Mouse (Mus musculus) MEL (cell line): ENCODE measurements around the gene Psen1. TPM values are rescaled to one million over a fixed set of nuclear protein-coding genes. Genes with fewer than 3 reads are reported as not detected.

Experiments used
- DNase-seq: peaks from one replicate; pipeline ENCODE4 v3.0.0; 2011; ENCODE audit warnings: low read depth, low spot score
- H3K27ac ChIP-seq: 2 replicates; pipeline ENCODE4 v1.5.1; 2012; ENCODE audit warnings: low read depth, mild to moderate bottlenecking, control low read depth, low read length, moderate library complexity; ENCODE audit not compliant: control insufficient read depth
- H3K27me3 ChIP-seq, 2 experiments: fragments of 150-350 bp in 1 of 2; sonication (generic) in 1 of 2; 2 replicates each; pipeline ENCODE4 v1.6.1; 2012; ENCODE audit warnings: low read length in 2 of 2, mild to moderate bottlenecking in 2 of 2, improper control_type of control experiment in 1 of 2, moderate library complexity in 1 of 2; ENCODE audit not compliant: insufficient read depth in 2 of 2, control insufficient read depth in 1 of 2
- H3K36me3 ChIP-seq, 2 experiments: 2 replicates each; pipeline ENCODE4 v1.6.1; 2012 to 2014; ENCODE audit warnings: low read length in 2 of 2, improper control_type of control experiment in 1 of 2, inconsistent platforms in 1 of 2, mild to moderate bottlenecking in 1 of 2; ENCODE audit not compliant: insufficient read depth in 2 of 2, control insufficient read depth in 1 of 2
- H3K4me1 ChIP-seq, 2 experiments: fragments of 150-350 bp in 1 of 2; sonication (generic) in 1 of 2; 2 replicates each; pipeline ENCODE4 v1.6.1; 2012; ENCODE audit warnings: low read length in 2 of 2, improper control_type of control experiment in 1 of 2, mild to moderate bottlenecking in 1 of 2; ENCODE audit not compliant: insufficient read depth in 2 of 2, control insufficient read depth in 1 of 2
- H3K4me3 ChIP-seq, 2 experiments: fragments of 150-350 bp in 1 of 2; sonication (generic) in 1 of 2; 2 replicates each; pipeline ENCODE4 v1.5.1; 2012; ENCODE audit warnings: low read depth in 2 of 2, low read length in 2 of 2, mild to moderate bottlenecking in 2 of 2, moderate library complexity in 2 of 2, control low read depth in 1 of 2, improper control_type of control experiment in 1 of 2; ENCODE audit not compliant: control insufficient read depth in 1 of 2, insufficient read depth in 1 of 2
- H3K79me2 ChIP-seq: 2 replicates; pipeline ENCODE4 v1.6.1; 2012; ENCODE audit warnings: mild to moderate bottlenecking, low read length, moderate library complexity; ENCODE audit not compliant: control insufficient read depth, poor library complexity, insufficient read depth
- H3K9ac ChIP-seq: 2 replicates; pipeline ENCODE4 v1.6.1; 2012; ENCODE audit warnings: low read depth, mild to moderate bottlenecking, control low read depth, low read length, moderate library complexity; ENCODE audit not compliant: control insufficient read depth, poor library complexity, severe bottlenecking
- H3K9me3 ChIP-seq: fragments of 150-350 bp; sonication (generic); replicated peaks from 2 replicates; pipeline ENCODE4 v1.6.1; 2012; ENCODE audit warnings: mild to moderate bottlenecking, low read length, improper control_type of control experiment, moderate library complexity; ENCODE audit not compliant: insufficient read depth
- BHLHE40 ChIP-seq: IDR thresholded peaks from 2 replicates; pipeline ENCODE4 v1.6.1; 2012; ENCODE audit warnings: low read depth, mild to moderate bottlenecking, inconsistent platforms, low read length, improper control_type of control experiment, borderline replicate concordance
- CHD1 ChIP-seq: IDR thresholded peaks from 2 replicates; pipeline ENCODE4 v1.6.1; 2012; ENCODE audit warnings: low read depth, mild to moderate bottlenecking, inconsistent platforms, low read length, improper control_type of control experiment
- ELF1 ChIP-seq: IDR thresholded peaks from 2 replicates; pipeline ENCODE4 v1.6.1; 2014; ENCODE audit warnings: low read depth, mild to moderate bottlenecking, inconsistent platforms, low read length, improper control_type of control experiment, moderate library complexity
- EP300 ChIP-seq, 2 experiments: IDR thresholded peaks; 2 replicates each; pipeline ENCODE4 v1.6.1; 2011; ENCODE audit warnings: improper control_type of control experiment in 2 of 2, low read length in 2 of 2, low read depth in 1 of 2, mild to moderate bottlenecking in 1 of 2
- GATA1 ChIP-seq: IDR thresholded peaks from 2 replicates; pipeline ENCODE4 v1.6.1; 2011; ENCODE audit warnings: low read depth, low read length, improper control_type of control experiment
- HCFC1 ChIP-seq: IDR thresholded peaks from 2 replicates; pipeline ENCODE4 v1.6.1; 2012; ENCODE audit warnings: low read depth, mild to moderate bottlenecking, inconsistent platforms, low read length, improper control_type of control experiment, moderate library complexity
- JUND ChIP-seq: IDR thresholded peaks from 2 replicates; pipeline ENCODE4 v1.6.1; 2011; ENCODE audit warnings: low read depth, mild to moderate bottlenecking, improper control_type of control experiment, low read length
- KAT2A ChIP-seq: conservative IDR thresholded peaks from 2 replicates; pipeline ENCODE4 v1.6.1; 2012; ENCODE audit warnings: low read depth, low read length, improper control_type of control experiment, inconsistent platforms
- MAX ChIP-seq: IDR thresholded peaks from 2 replicates; pipeline ENCODE4 v1.6.1; 2011; ENCODE audit warnings: low read length, improper control_type of control experiment
- MAZ ChIP-seq: IDR thresholded peaks from 2 replicates; pipeline ENCODE4 v1.6.1; 2012; ENCODE audit warnings: low read depth, mild to moderate bottlenecking, inconsistent platforms, low read length, improper control_type of control experiment
- MXI1 ChIP-seq: IDR thresholded peaks from 2 replicates; pipeline ENCODE4 v1.6.1; 2011; ENCODE audit warnings: mild to moderate bottlenecking, low read depth, low read length, improper control_type of control experiment
- MYC ChIP-seq: IDR thresholded peaks from 2 replicates; pipeline ENCODE4 v1.6.1; 2011; ENCODE audit warnings: low read depth, mild to moderate bottlenecking, low read length, improper control_type of control experiment, moderate library complexity
- NELFE ChIP-seq: IDR thresholded peaks from 2 replicates; pipeline ENCODE4 v1.6.1; 2011; ENCODE audit warnings: low read depth, low read length, improper control_type of control experiment
- POLR2AphosphoS2 ChIP-seq: IDR thresholded peaks from 2 replicates; pipeline ENCODE4 v1.6.1; 2011; ENCODE audit warnings: low read length, improper control_type of control experiment
- RCOR1 ChIP-seq: IDR thresholded peaks from 2 replicates; pipeline ENCODE4 v1.6.1; 2012; ENCODE audit warnings: low read depth, mild to moderate bottlenecking, inconsistent platforms, low read length, improper control_type of control experiment
- SIN3A ChIP-seq: IDR thresholded peaks from 2 replicates; pipeline ENCODE4 v1.6.1; 2012; ENCODE audit warnings: low read length, improper control_type of control experiment, inconsistent platforms
- TCF12 ChIP-seq: IDR thresholded peaks from 2 replicates; pipeline ENCODE4 v1.6.1; 2014; ENCODE audit warnings: low read depth, mild to moderate bottlenecking, inconsistent platforms, low read length, improper control_type of control experiment, moderate library complexity
- polyA plus RNA-seq, 2 experiments: library from polyadenylated mRNA; stranded (reverse) in 1 of 2; unstranded in 1 of 2; fragments of >175 nt in 1 of 2; fragments of >200 nt in 1 of 2; gene quantifications; 2 replicates each; pipeline versions ENCODE4 v1.2.1 to v1.2.4; 2012; ENCODE audit warnings: low replicate concordance in 2 of 2, low read depth in 1 of 2; ENCODE audit not compliant: insufficient read length in 2 of 2, insufficient read depth in 1 of 2, missing spikeins in 1 of 2
- total RNA-seq: library from RNA; depleted of rRNA; stranded (reverse); fragments of 300-350 nt; gene quantifications from 2 replicates; pipeline ENCODE4 v1.2.3, GENCODE M21; 2012

The Psen1 gene
- total and polyA plus RNA-seq, 3 experiments, result 45.4 to 63.5 TPM; not detected in 1

DNA sequence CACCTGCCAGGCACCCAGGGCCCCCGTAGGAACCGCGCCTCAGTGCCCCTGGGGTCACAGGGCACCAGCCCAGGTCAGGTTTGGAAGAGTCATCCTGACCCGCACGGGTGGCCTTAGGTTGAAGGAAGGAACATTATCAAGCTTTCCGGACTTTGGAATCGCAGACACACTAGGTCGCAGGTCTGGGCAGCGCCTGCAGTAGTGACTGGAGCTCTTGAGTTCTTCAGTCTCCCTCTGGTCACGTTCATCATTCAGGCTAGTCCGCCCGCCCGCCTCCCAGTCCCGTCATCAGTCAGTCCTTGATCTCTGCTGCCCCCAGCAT, 76.1 kb downstream of the Psen1 start:
- Histone ChIP-seq H3K27me3 (no peaks in the 10 kb centered on the region), H3K79me2 (no peaks in the 10 kb centered on the region), H3K9me3 (no peaks in the 10 kb centered on the region), H3K4me3 (no peak overlapping the region), H3K27ac (no peak overlapping the region), H3K9ac (no peak overlapping the region), H3K4me1 (no peaks in the 10 kb centered on the region), H3K36me3 (no peaks in the 10 kb centered on the region)
- TF ChIP-seq POLR2AphosphoS2, result no peak
- no peak for TF ChIP-seq TCF12
- TF ChIP-seq HCFC1, result no peak
- TF ChIP-seq ELF1, result no peak
- TF ChIP-seq MAX, result no peak
- TF ChIP-seq GATA1, result no peak
- no peak for TF ChIP-seq MAZ
- no peak for TF ChIP-seq BHLHE40
- no peak for TF ChIP-seq CHD1
- DNase-seq, result no peak

DNA sequence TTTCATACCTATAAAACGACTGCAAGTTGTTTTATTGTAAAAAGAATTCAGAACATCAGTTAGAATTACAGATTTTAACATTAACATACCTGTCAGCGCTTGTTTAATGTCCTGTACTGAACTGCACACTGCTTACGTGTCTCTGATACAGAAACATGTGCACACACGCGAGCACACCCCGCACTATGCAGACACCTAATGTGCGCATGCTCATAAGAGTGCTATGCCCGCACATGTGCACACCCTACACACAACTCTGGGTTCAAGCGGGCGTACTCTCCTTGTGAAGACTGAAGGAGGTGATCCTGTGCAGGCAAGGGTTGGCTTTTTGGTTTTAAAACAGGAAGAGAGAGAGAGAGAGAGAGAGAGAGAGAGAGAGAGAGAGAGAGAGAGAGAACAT, 76.6 kb downstream of the Psen1 start:
- H3K36me3 ChIP-seq, result no peaks in the 10 kb centered on the region
- H3K79me2 ChIP-seq, result no peaks in the 10 kb centered on the region
- no peaks in the 10 kb centered on the region for H3K9me3 ChIP-seq
- no peaks in the 10 kb centered on the region for H3K4me1 ChIP-seq
- no peak overlapping the region for H3K9ac ChIP-seq
- H3K4me3 ChIP-seq, result no peak overlapping the region
- H3K27me3 ChIP-seq, result no peaks in the 10 kb centered on the region
- H3K27ac ChIP-seq, result no peak overlapping the region
- TF ChIP-seq SIN3A (no peak), KAT2A (no peak), MYC (no peak), GATA1 (no peak), EP300 (IDR thresholded peaks at IDR 0.05; ENCODE audit: low read depth in 1 of 2, low read length in 2 of 2) (no peak), ELF1 (no peak)
- DNase-seq, result no peak

GRCm38 (mm10) chr12:83765965-83766603, 78.1 kb downstream of the Psen1 start:
- DNase-seq, result no peak
- Histone ChIP-seq H3K36me3 (no peaks in the 10 kb centered on the region), H3K4me3 (no peak overlapping the region), H3K79me2 (no peaks in the 10 kb centered on the region), H3K27ac (no peak overlapping the region), H3K27me3 (no peaks in the 10 kb centered on the region), H3K9ac (no peak overlapping the region), H3K4me1 (no peaks in the 10 kb centered on the region; a peak in 1 of 4 replicates), H3K9me3 (no peaks in the 10 kb centered on the region)
- TF ChIP-seq MXI1 (no peak), JUND (no peak), NELFE (no peak), RCOR1 (no peak)
